Mouse (Mus musculus): ENCODE measurements around the gene Rfng. TPM values are rescaled to one million over a fixed set of nuclear protein-coding genes. Genes with fewer than 3 reads are reported as not detected.
A peak's percentile ranks its signal among the peaks of the same experiment; 100 is the strongest.
"Not testable (repeated sequence)": the region's sequence is repeated elsewhere in the genome, so short reads cannot be mapped to it uniquely, and the experiment has no call there.

Gene Rfng
- polyA plus RNA-seq, 1 experiment from 2014 or later, result 11.5 TPM

DNA sequence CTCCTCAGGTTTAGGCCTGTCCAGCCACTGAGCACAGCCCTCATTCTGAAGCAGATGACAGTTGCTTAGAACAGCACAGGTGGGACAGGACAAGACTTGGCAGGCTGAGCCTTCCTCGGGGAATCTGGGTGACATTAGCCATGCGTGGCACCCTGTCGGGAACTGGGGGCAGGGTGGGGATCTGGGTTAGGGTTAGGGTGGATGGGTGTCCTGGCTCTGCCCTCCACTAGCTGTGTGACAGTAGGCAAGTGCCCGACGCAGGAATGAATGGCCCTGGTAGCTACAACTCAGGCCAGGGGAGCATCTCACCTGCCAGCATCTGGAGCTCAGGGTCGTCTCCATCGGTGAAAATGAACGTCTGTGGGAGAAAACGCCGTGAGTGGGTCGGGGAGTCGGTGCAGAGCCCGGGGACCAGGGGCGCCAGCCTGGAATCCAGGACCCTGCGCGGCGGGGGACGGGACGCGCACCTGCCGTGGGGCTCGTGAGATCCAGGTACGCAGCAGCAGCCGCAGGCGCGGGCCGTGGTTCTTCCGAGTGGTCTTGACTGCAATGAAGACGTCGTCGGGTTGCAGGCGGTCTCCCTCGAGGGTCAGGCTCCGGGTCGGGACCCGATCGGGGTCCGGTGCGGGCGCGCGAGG, 462 bp downstream of the Rfng start:
- no peaks in the 10 kb centered on the region for H3K9me3 ChIP-seq (replicated peaks; ENCODE audit: control insufficient read depth, low read length)
- H3K4me3 ChIP-seq (ENCODE audit: low read depth, low read length), result peak overlapping the region; percentile 87
- H3K27ac ChIP-seq (ENCODE audit: low read length), result peak overlapping the region; percentile 78
- 3% methylated on average over 42 of the region's 42 CpGs for WGBS (ENCODE audit: insufficient replicate concordance)
- H3K9ac ChIP-seq (ENCODE audit: low read depth, low read length), result peak overlapping the region; percentile 95
- ATAC-seq (ENCODE audit: low read depth), result no peak
- peaks cover 7% of the 10 kb centered on the region for H3K36me3 ChIP-seq (ENCODE audit: control insufficient read depth, insufficient read depth)
- H3K27me3 ChIP-seq (ENCODE audit: control insufficient read depth, insufficient read depth, low read depth, low read length), result no peaks in the 10 kb centered on the region
- peak overlapping the region; percentile 99 for H3K4me2 ChIP-seq (ENCODE audit: low read depth, low read length)
- H3K4me1 ChIP-seq (ENCODE audit: control insufficient read depth, low read depth, low read length), result peaks cover 19% of the 10 kb centered on the region

GRCm38 (mm10) chr11:120781361-120781760, 2.6 kb downstream of the Rfng start:
- 88% methylated on average over 6 of the region's 6 CpGs for WGBS (ENCODE audit: insufficient replicate concordance)
- ATAC-seq (ENCODE audit: low read depth); H3K27me3 ChIP-seq (ENCODE audit: control insufficient read depth, insufficient read depth, low read depth, low read length); H3K4me3 ChIP-seq (ENCODE audit: low read depth, low read length); H3K27ac ChIP-seq (ENCODE audit: low read length); H3K36me3 ChIP-seq (ENCODE audit: control insufficient read depth, insufficient read depth); H3K9ac ChIP-seq (ENCODE audit: low read depth, low read length); H3K9me3 ChIP-seq (replicated peaks; ENCODE audit: control insufficient read depth, low read length); H3K4me2 ChIP-seq (ENCODE audit: low read depth, low read length): not testable (repeated sequence)
- H3K4me1 ChIP-seq (ENCODE audit: control insufficient read depth, low read depth, low read length), result peaks cover 19% of the 10 kb centered on the region

DNA sequence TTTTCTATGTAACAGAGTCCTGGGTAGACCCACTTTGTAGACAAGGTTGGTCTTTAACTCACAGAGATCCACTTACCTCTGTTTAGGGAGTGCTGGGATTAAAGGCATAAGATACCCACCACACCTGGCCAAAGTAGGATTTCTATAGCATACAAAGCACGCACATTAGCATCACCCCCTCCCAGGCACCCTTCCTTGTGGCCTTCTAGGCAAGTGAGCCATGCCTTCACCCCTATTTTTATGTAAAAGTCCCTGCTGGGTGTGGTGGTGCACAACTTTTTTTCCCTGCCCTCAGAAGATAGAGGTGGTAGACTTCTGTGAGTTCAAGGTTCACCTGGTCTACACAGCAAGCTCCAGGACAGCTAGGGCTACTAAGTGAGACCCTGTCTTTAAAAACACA, 4.1 kb downstream of the Rfng start:
- Histone ChIP-seq H3K27ac (ENCODE audit: low read length) (no peak overlapping the region), H3K9ac (ENCODE audit: low read depth, low read length) (no peak overlapping the region), H3K27me3 (ENCODE audit: control insufficient read depth, insufficient read depth, low read depth, low read length) (no peaks in the 10 kb centered on the region), H3K4me3 (ENCODE audit: low read depth, low read length) (no peak overlapping the region), H3K4me1 (ENCODE audit: control insufficient read depth, low read depth, low read length) (peaks cover 10% of the 10 kb centered on the region), H3K9me3 (replicated peaks; ENCODE audit: control insufficient read depth, low read length) (no peaks in the 10 kb centered on the region), H3K4me2 (ENCODE audit: low read depth, low read length) (no peak overlapping the region), H3K36me3 (ENCODE audit: control insufficient read depth, insufficient read depth) (no peaks in the 10 kb centered on the region)
- WGBS (ENCODE audit: insufficient replicate concordance), result 78% methylated on average over 1 of the region's 1 CpGs
- ATAC-seq (ENCODE audit: low read depth), result no peak

DNA sequence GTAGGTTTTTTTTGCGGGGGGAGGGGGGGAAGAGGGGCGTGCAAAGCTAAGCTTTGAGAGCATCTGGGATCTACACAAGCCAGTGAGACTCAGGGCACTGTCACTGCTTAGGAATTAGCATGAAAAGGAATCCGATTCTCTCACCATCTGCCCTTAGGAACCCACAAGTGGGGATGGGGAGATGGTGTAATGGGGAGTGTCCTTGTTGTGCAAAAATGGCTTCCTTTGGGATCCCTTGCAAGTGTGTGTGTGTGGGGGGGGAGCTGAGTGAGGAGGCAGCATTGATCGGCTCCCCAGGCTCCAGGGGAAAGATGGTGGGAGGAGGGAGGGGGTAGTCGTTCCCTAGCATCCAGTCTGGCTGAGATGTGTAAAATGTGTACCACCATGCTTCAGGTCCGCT, 6.9 kb downstream of the Rfng start:
- 40% methylated on average over 6 of the region's 6 CpGs for WGBS (ENCODE audit: insufficient replicate concordance)
- H3K27ac ChIP-seq (ENCODE audit: low read length), result no peak overlapping the region
- no peak overlapping the region for H3K4me3 ChIP-seq (ENCODE audit: low read depth, low read length)
- H3K9ac ChIP-seq (ENCODE audit: low read depth, low read length), result no peak overlapping the region
- H3K4me1 ChIP-seq (ENCODE audit: control insufficient read depth, low read depth, low read length), result no peaks in the 10 kb centered on the region
- H3K27me3 ChIP-seq (ENCODE audit: control insufficient read depth, insufficient read depth, low read depth, low read length), result no peaks in the 10 kb centered on the region
- no peaks in the 10 kb centered on the region for H3K36me3 ChIP-seq (ENCODE audit: control insufficient read depth, insufficient read depth)
- no peaks in the 10 kb centered on the region for H3K9me3 ChIP-seq (replicated peaks; ENCODE audit: control insufficient read depth, low read length)
- ATAC-seq (ENCODE audit: low read depth), result no peak
- H3K4me2 ChIP-seq (ENCODE audit: low read depth, low read length), result no peak overlapping the region

GRCm38 (mm10) chr11:120775774-120776469, 8.1 kb downstream of the Rfng start:
- no peak overlapping the region for H3K9ac ChIP-seq (ENCODE audit: low read depth, low read length)

DNA sequence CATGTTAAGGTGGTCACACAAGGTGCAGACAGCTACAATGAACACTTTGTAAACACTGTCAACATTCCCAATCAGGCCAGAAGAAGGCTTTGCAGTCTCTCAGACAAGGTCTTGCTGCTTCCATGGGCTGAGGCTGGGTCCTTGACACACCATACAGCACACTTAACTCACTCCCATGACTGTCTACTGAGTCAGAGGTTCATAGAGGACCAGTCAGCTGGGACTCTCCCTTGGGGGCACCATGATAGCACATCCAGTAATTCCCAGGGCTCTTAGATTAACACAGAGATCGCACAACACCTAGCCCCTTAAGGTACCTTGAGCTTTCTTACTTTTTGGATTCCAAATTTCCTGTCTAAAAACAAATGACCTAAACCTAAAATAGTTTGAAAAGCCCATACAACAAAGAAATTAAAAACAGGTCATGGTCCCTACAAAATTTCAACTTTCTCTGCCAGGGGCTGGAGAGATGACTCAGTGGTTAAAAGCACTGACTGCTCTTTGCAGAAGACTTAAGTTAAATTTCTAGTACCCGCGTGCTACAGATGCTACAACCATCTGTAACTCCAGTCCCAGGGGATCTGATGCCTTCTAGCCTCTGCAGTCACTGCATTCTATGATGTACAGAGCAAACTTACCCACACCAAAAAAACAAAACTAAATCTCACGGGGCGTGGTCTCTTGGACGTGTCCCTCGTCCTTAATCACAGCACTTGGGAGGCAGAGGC, 10.4 kb downstream of the Rfng start:
- Histone ChIP-seq H3K4me2 (ENCODE audit: low read depth, low read length) (no peak overlapping the region), H3K36me3 (ENCODE audit: control insufficient read depth, insufficient read depth) (no peaks in the 10 kb centered on the region), H3K9ac (ENCODE audit: low read depth, low read length) (no peak overlapping the region), H3K4me1 (ENCODE audit: control insufficient read depth, low read depth, low read length) (no peaks in the 10 kb centered on the region), H3K9me3 (replicated peaks; ENCODE audit: control insufficient read depth, low read length) (no peaks in the 10 kb centered on the region), H3K27ac (ENCODE audit: low read length) (no peak overlapping the region), H3K4me3 (ENCODE audit: low read depth, low read length) (no peak overlapping the region), H3K27me3 (ENCODE audit: control insufficient read depth, insufficient read depth, low read depth, low read length) (no peaks in the 10 kb centered on the region)
- ATAC-seq (ENCODE audit: low read depth), result no peak
- 69% methylated on average over 7 of the region's 7 CpGs for WGBS (ENCODE audit: insufficient replicate concordance)

More at GRCm38 (mm10) chr11:120775774-120776469, 8.1 kb downstream of the Rfng start:
- Histone ChIP-seq H3K36me3 (ENCODE audit: control insufficient read depth, insufficient read depth) (no peaks in the 10 kb centered on the region), H3K27ac (ENCODE audit: low read length) (no peak overlapping the region), H3K4me1 (ENCODE audit: control insufficient read depth, low read depth, low read length) (no peaks in the 10 kb centered on the region), H3K4me3 (ENCODE audit: low read depth, low read length) (no peak overlapping the region), H3K9me3 (replicated peaks; ENCODE audit: control insufficient read depth, low read length) (no peaks in the 10 kb centered on the region), H3K4me2 (ENCODE audit: low read depth, low read length) (no peak overlapping the region), H3K27me3 (ENCODE audit: control insufficient read depth, insufficient read depth, low read depth, low read length) (no peaks in the 10 kb centered on the region)
- WGBS (ENCODE audit: insufficient replicate concordance), result 20% methylated on average over 15 of the region's 15 CpGs
- ATAC-seq (ENCODE audit: low read depth), result peak; percentile 79

DNA sequence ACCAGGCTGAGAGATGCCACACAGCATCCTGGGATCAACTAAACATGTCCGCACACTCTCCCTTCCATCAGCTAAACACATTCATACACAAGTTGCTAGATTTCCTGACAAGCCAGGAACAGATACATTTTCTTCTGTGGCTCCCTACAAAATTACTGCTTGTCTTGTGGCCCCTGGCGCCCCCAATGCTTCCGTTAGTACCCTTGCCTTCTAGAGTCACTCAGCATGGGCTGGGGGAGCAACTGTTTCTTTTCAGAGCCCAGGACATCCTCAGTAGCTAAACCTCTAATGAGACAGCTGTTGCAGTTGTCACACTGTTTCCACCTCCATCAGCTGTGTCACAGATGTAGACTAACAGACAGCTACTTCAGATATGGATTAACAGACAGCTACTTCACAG, 11.3 kb downstream of the Rfng start:
- H3K27me3 ChIP-seq (ENCODE audit: control insufficient read depth, insufficient read depth, low read depth, low read length), result no peaks in the 10 kb centered on the region
- no peaks in the 10 kb centered on the region for H3K9me3 ChIP-seq (replicated peaks; ENCODE audit: control insufficient read depth, low read length)
- no peak overlapping the region for H3K9ac ChIP-seq (ENCODE audit: low read depth, low read length)
- H3K27ac ChIP-seq (ENCODE audit: low read length), result no peak overlapping the region
- H3K4me2 ChIP-seq (ENCODE audit: low read depth, low read length), result no peak overlapping the region
- 65% methylated on average over 3 of the region's 3 CpGs for WGBS (ENCODE audit: insufficient replicate concordance)
- H3K4me3 ChIP-seq (ENCODE audit: low read depth, low read length), result no peak overlapping the region
- 0 out of 2 replicates have a peak, but pooled peaks cover 2% of the 10 kb centered on the region for H3K4me1 ChIP-seq (ENCODE audit: control insufficient read depth, low read depth, low read length)
- no peaks in the 10 kb centered on the region for H3K36me3 ChIP-seq (ENCODE audit: control insufficient read depth, insufficient read depth)
- ATAC-seq (ENCODE audit: low read depth), result no peak

DNA sequence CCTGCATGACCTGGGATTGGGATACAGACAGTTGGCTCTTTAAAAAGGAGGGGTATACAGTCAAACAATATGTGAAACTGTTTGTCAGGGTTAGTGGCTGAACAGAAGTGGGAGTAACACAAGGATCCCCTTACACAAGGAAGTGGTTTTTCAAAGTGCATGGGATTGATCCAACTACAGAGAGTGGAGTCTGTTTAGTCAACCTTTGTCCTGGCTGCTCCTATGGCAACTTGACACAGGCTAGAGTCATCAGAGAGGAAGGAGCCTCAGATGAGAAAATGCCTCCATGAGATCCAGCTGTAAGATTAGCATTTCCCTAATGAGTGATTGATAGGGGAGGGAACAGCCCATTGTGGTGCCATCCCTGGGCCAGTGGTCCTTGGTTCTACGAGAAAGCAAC, 15.8 kb downstream of the Rfng start:
- 53% methylated on average over 1 of the region's 1 CpGs for WGBS (ENCODE audit: insufficient replicate concordance)
- H3K4me1 ChIP-seq (ENCODE audit: control insufficient read depth, low read depth, low read length), result 0 out of 2 replicates have a peak, but pooled peaks cover 2% of the 10 kb centered on the region
- ATAC-seq (ENCODE audit: low read depth), result no peak

DNA sequence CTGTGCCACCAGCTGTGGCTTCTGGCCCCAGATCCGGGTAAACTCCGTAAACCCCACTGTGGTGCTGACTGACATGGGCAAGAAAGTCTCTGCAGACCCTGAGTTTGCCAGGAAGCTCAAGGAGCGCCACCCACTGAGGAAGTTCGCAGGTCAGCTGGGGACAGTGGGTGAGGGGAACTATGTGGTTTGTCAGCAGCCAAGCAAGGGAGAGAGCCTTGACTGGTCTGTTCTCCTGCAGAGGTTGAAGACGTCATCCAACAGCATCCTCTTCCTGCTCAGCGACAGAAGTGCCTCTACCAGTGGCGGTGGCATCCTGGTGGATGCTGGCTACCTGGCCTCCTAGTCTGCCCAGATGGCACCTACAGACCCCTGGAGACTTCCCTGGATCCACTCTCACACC, 17.0 kb downstream of the Rfng start:
- not testable (repeated sequence) for H3K9me3 ChIP-seq (replicated peaks; ENCODE audit: control insufficient read depth, low read length); H3K4me1 ChIP-seq (ENCODE audit: control insufficient read depth, low read depth, low read length); H3K4me2 ChIP-seq (ENCODE audit: low read depth, low read length); H3K4me3 ChIP-seq (ENCODE audit: low read depth, low read length); H3K27ac ChIP-seq (ENCODE audit: low read length); H3K36me3 ChIP-seq (ENCODE audit: control insufficient read depth, insufficient read depth); H3K9ac ChIP-seq (ENCODE audit: low read depth, low read length); ATAC-seq (ENCODE audit: low read depth); H3K27me3 ChIP-seq (ENCODE audit: control insufficient read depth, insufficient read depth, low read depth, low read length)
- WGBS (ENCODE audit: insufficient replicate concordance), result 15% methylated on average over 4 of the region's 7 CpGs

More for the DNA sequence above, 15.8 kb downstream of the Rfng start:
- Histone ChIP-seq H3K9ac (ENCODE audit: low read depth, low read length) (no peak overlapping the region), H3K4me3 (ENCODE audit: low read depth, low read length) (no peak overlapping the region), H3K27ac (ENCODE audit: low read length) (no peak overlapping the region), H3K36me3 (ENCODE audit: control insufficient read depth, insufficient read depth) (no peaks in the 10 kb centered on the region), H3K9me3 (replicated peaks; ENCODE audit: control insufficient read depth, low read length) (no peaks in the 10 kb centered on the region), H3K4me2 (ENCODE audit: low read depth, low read length) (no peak overlapping the region), H3K27me3 (ENCODE audit: control insufficient read depth, insufficient read depth, low read depth, low read length) (no peaks in the 10 kb centered on the region)
